Mouse (Mus musculus) limb, embryonic 13.5 days (tissue): Measurements from ENCODE around the gene Synj2. TPM values are rescaled to one million over a fixed set of nuclear protein-coding genes. Genes with fewer than 3 reads are reported as not detected.

Experiments used
- ATAC-seq: fragments of 200-750 bp; cut with Nextera tagmentation; 2 replicates; pipeline ENCODE4 v1.8.0; 2017; ENCODE audit warnings: low read depth, moderate number of reproducible peaks, moderate TSS enrichment; ENCODE audit not compliant: low FRiP score
- H3K27ac ChIP-seq: fragments of 300-500 bp; sonication (generic); 2 replicates; pipeline ENCODE4 v1.5.1; 2015; ENCODE audit warnings: inconsistent platforms, mild to moderate bottlenecking, moderate library complexity
- H3K27me3 ChIP-seq: fragments of 300-500 bp; sonication (generic); 2 replicates; pipeline ENCODE4 v1.6.1; 2015; ENCODE audit warnings: mild to moderate bottlenecking, inconsistent platforms
- H3K36me3 ChIP-seq: fragments of 300-500 bp; sonication (generic); 2 replicates; pipeline ENCODE4 v1.6.1; 2015; ENCODE audit warnings: inconsistent platforms, mild to moderate bottlenecking, moderate library complexity
- H3K4me1 ChIP-seq: fragments of 300-500 bp; sonication (generic); 2 replicates; pipeline ENCODE4 v1.6.1; 2015; ENCODE audit warnings: inconsistent platforms
- H3K4me2 ChIP-seq: fragments of 300-500 bp; sonication (generic); replicated peaks from 2 replicates; pipeline ENCODE4 v1.6.1; 2015; ENCODE audit warnings: inconsistent platforms, mild to moderate bottlenecking, moderate library complexity
- H3K4me3 ChIP-seq: fragments of 300-500 bp; sonication (generic); 2 replicates; pipeline ENCODE4 v1.5.1; 2015; ENCODE audit warnings: moderate library complexity, mild to moderate bottlenecking, inconsistent platforms
- H3K9ac ChIP-seq: fragments of 300-500 bp; sonication (generic); 2 replicates; pipeline ENCODE4 v1.6.1; 2015; ENCODE audit warnings: mild to moderate bottlenecking, inconsistent platforms
- H3K9me3 ChIP-seq: fragments of 300-500 bp; sonication (generic); 2 replicates; pipeline ENCODE4 v1.6.1; 2016; ENCODE audit warnings: inconsistent platforms
- WGBS: fragments of 180-500 bp; shearing (Covaris S2); methylation state at CpG from one replicate; pipeline ENCODE4 v1.1.7; 2015; 5-methylcytosine and 5-hydroxymethylcytosine counted together
- polyA plus RNA-seq: library from polyadenylated mRNA; unstranded; fragments of >200 nt; fragmentation: Nextera tagmentation; extraction: Ambion mirVana; gene quantifications from 2 replicates; pipeline ENCODE4 v1.2.1, GENCODE M21; 2015

The Synj2 gene
- polyA plus RNA-seq, 1 experiment from 2014 or later = 1.8 TPM

- Histone ChIP-seq H3K9ac (no peak overlapping the region), H3K27ac (no peak overlapping the region), H3K4me3 (no peak overlapping the region), H3K36me3 (no peaks in the 10 kb centered on the region), H3K4me2 (no peak overlapping the region), H3K4me1 (peaks cover 23% of the 10 kb centered on the region), H3K27me3 (no peaks in the 10 kb centered on the region; the same call in 1 of the 2 replicates), H3K9me3 (no peaks in the 10 kb centered on the region)
- no peak for ATAC-seq
- WGBS = 72% methylated on average over 14 of the region's 14 CpGs
Observed at GRCm38 (mm10) chr17:5996589-5996988, 55.5 kb downstream of the Synj2 start.

GRCm38 (mm10) chr17:5997380-5998234, 56.5 kb downstream of the Synj2 start:
- no peak for ATAC-seq
- Histone ChIP-seq H3K4me1 (peaks cover 26% of the 10 kb centered on the region), H3K27ac (no peak overlapping the region), H3K9me3 (no peaks in the 10 kb centered on the region), H3K4me2 (no peak overlapping the region), H3K4me3 (no peak overlapping the region), H3K9ac (no peak overlapping the region), H3K36me3 (no peaks in the 10 kb centered on the region), H3K27me3 (no peaks in the 10 kb centered on the region; the same call in 1 of the 2 replicates)
- 76% methylated on average over 16 of the region's 16 CpGs for WGBS

GRCm38 (mm10) chr17:5998235-5998500, 57.1 kb downstream of the Synj2 start:
- Histone ChIP-seq H3K36me3 (no peaks in the 10 kb centered on the region), H3K27me3 (no peaks in the 10 kb centered on the region; the same call in 1 of the 2 replicates), H3K27ac (no peak overlapping the region), H3K4me1 (peaks cover 25% of the 10 kb centered on the region), H3K4me2 (no peak overlapping the region), H3K9me3 (no peaks in the 10 kb centered on the region), H3K4me3 (no peak overlapping the region), H3K9ac (no peak overlapping the region)
- no peak for ATAC-seq

- no peak for ATAC-seq
- no peak overlapping the region for H3K4me3 ChIP-seq
Observed at GRCm38 (mm10) chr17:5999039-5999543, 58.0 kb downstream of the Synj2 start.

GRCm38 (mm10) chr17:6000864-6001319, 59.8 kb downstream of the Synj2 start:
- Histone ChIP-seq H3K4me1 (peaks cover 26% of the 10 kb centered on the region), H3K9ac (no peak overlapping the region)

More at GRCm38 (mm10) chr17:5999039-5999543, 58.0 kb downstream of the Synj2 start:
- Histone ChIP-seq H3K27me3 (no peaks in the 10 kb centered on the region; the same call in 1 of the 2 replicates), H3K4me1 (peaks cover 17% of the 10 kb centered on the region), H3K36me3 (no peaks in the 10 kb centered on the region), H3K27ac (no peak overlapping the region), H3K4me2 (no peak overlapping the region), H3K9ac (no peak overlapping the region), H3K9me3 (no peaks in the 10 kb centered on the region)
- WGBS = 75% methylated on average over 5 of the region's 5 CpGs

GRCm38 (mm10) chr17:6001389-6001788, 60.3 kb downstream of the Synj2 start:
- ATAC-seq = no peak
- 74% methylated on average over 6 of the region's 6 CpGs for WGBS
- no peaks in the 10 kb centered on the region; the same call in 1 of the 2 replicates for H3K27me3 ChIP-seq
- H3K9me3 ChIP-seq = no peaks in the 10 kb centered on the region
- no peak overlapping the region for H3K9ac ChIP-seq
- H3K4me1 ChIP-seq = peaks cover 31% of the 10 kb centered on the region
- no peak overlapping the region for H3K27ac ChIP-seq
- no peak overlapping the region for H3K4me3 ChIP-seq
- no peaks in the 10 kb centered on the region for H3K36me3 ChIP-seq
- H3K4me2 ChIP-seq = no peak overlapping the region

More at GRCm38 (mm10) chr17:6000864-6001319, 59.8 kb downstream of the Synj2 start:
- no peak for ATAC-seq
- H3K36me3 ChIP-seq = no peaks in the 10 kb centered on the region
- H3K27ac ChIP-seq = no peak overlapping the region
- no peak overlapping the region for H3K4me3 ChIP-seq
- no peaks in the 10 kb centered on the region for H3K9me3 ChIP-seq
- H3K27me3 ChIP-seq = no peaks in the 10 kb centered on the region; the same call in 1 of the 2 replicates
- 82% methylated on average over 8 of the region's 8 CpGs for WGBS
- no peak overlapping the region for H3K4me2 ChIP-seq

- Histone ChIP-seq H3K9ac (no peak overlapping the region), H3K36me3 (no peaks in the 10 kb centered on the region), H3K4me1 (peaks cover 33% of the 10 kb centered on the region), H3K27me3 (no peaks in the 10 kb centered on the region; the same call in 1 of the 2 replicates), H3K4me3 (no peak overlapping the region), H3K4me2 (no peak overlapping the region), H3K9me3 (no peaks in the 10 kb centered on the region), H3K27ac (no peak overlapping the region)
- 76% methylated on average over 7 of the region's 7 CpGs for WGBS
- no peak for ATAC-seq
Observed at GRCm38 (mm10) chr17:6001836-6002235, 60.8 kb downstream of the Synj2 start.

GRCm38 (mm10) chr17:6002563-6002962, 61.5 kb downstream of the Synj2 start:
- WGBS = 94% methylated on average over 6 of the region's 6 CpGs
- Histone ChIP-seq H3K27ac (no peak overlapping the region), H3K4me2 (no peak overlapping the region), H3K9me3 (no peaks in the 10 kb centered on the region), H3K9ac (no peak overlapping the region), H3K4me3 (no peak overlapping the region), H3K36me3 (no peaks in the 10 kb centered on the region), H3K4me1 (peaks cover 36% of the 10 kb centered on the region), H3K27me3 (no peaks in the 10 kb centered on the region; the same call in 1 of the 2 replicates)
- no peak for ATAC-seq

GRCm38 (mm10) chr17:6003661-6004060, 62.6 kb downstream of the Synj2 start:
- Histone ChIP-seq H3K27me3 (no peaks in the 10 kb centered on the region; the same call in 1 of the 2 replicates), H3K9ac (no peak overlapping the region), H3K4me3 (no peak overlapping the region), H3K4me2 (no peak overlapping the region), H3K4me1 (peaks cover 36% of the 10 kb centered on the region), H3K36me3 (no peaks in the 10 kb centered on the region), H3K9me3 (no peaks in the 10 kb centered on the region), H3K27ac (no peak overlapping the region)
- WGBS = 90% methylated on average over 6 of the region's 6 CpGs
- ATAC-seq = no peak

GRCm38 (mm10) chr17:6005246-6005637, 64.2 kb downstream of the Synj2 start:
- WGBS = 10% methylated on average over 12 of the region's 14 CpGs
- Histone ChIP-seq H3K27me3 (no peaks in the 10 kb centered on the region; the same call in 1 of the 2 replicates), H3K4me1 (peaks cover 36% of the 10 kb centered on the region), H3K27ac (peak overlapping the region; percentile 78; the same call in 1 of the 2 replicates), H3K9ac (no peak overlapping the region), H3K4me3 (no peak overlapping the region), H3K36me3 (no peaks in the 10 kb centered on the region), H3K9me3 (no peaks in the 10 kb centered on the region), H3K4me2 (peak overlapping the region; percentile 37)
- ATAC-seq = peak; percentile 30; the same call in 1 of the 2 replicates

GRCm38 (mm10) chr17:6005638-6006471, 64.8 kb downstream of the Synj2 start:
- no peaks in the 10 kb centered on the region for H3K36me3 ChIP-seq
- 29% methylated on average over 14 of the region's 14 CpGs for WGBS
- H3K9me3 ChIP-seq = no peaks in the 10 kb centered on the region
- peaks cover 35% of the 10 kb centered on the region for H3K4me1 ChIP-seq
- H3K27me3 ChIP-seq = no peaks in the 10 kb centered on the region; the same call in 1 of the 2 replicates
- H3K27ac ChIP-seq = peak overlapping the region; percentile 78
- H3K4me2 ChIP-seq = peak overlapping the region; percentile 37
- H3K4me3 ChIP-seq = no peak overlapping the region
- ATAC-seq = peak; percentile 55
- no peak overlapping the region for H3K9ac ChIP-seq
